Mouse (Mus musculus) left cerebral cortex, postnatal 36 days (tissue): ENCODE results near the gene Krtap1-3. TPM values are rescaled to one million over a fixed set of nuclear protein-coding genes. Genes with fewer than 3 reads are reported as not detected.
"Not testable (repeated sequence)": the region's sequence is repeated elsewhere in the genome, so short reads cannot be mapped to it uniquely, and the experiment has no call there.

Source experiments
- DNase-seq, 2 experiments: peaks; one replicate each; pipeline ENCODE4 v3.0.0; 2021 to 2022; ENCODE audit warnings: low spot score in 2 of 2, mixed read lengths in 1 of 2
- intact Hi-C: fragments of 180-260 bp; cut with DNase I; formaldehyde crosslinking; loops from one replicate; pipeline ENCODE4 v1.15.1; 2025
- total RNA-seq, 2 experiments: library from RNA; stranded (reverse); gene quantifications; 2 replicates each; pipeline ENCODE4 v1.2.3; 2021

Gene Krtap1-3
- total RNA-seq: not detected

- intact Hi-C loops: no loop called here
- no peak for DNase-seq
Measured at GRCm38 (mm10) chr11:99590981-99591380, at the start of gene Krtap1-3. Krtap1-3 (minus strand) TSS chr11:99591339.

GRCm38 (mm10) chr11:99640926-99641325, 49.8 kb upstream of the Krtap1-3 start:
- intact Hi-C loops: no loop called here
- no peak for DNase-seq

- DNase-seq: no peak
- intact Hi-C loops: no loop called here
Measured at GRCm38 (mm10) chr11:99637086-99637485, 45.9 kb upstream of the Krtap1-3 start.

GRCm38 (mm10) chr11:99634653-99635134, 43.6 kb upstream of the Krtap1-3 start, which contains the start of gene Krtap4-2:
Krtap4-2 (minus strand) TSS chr11:99635084.
- DNase-seq: no peak
- intact Hi-C loops: loop anchor here (5.0 kb wide), 1 partner anchor 167 kb away; no protein-coding TSS in a partner anchor

GRCm38 (mm10) chr11:99633293-99633692, 42.2 kb upstream of the Krtap1-3 start:
- intact Hi-C loops: loop anchor here (5.0 kb wide), 1 partner anchor 166 kb away; no protein-coding TSS in a partner anchor
- peak in 1 of 2 experiments; percentile 12 for DNase-seq

- no peak for DNase-seq
- intact Hi-C loops: loop anchor here (5.0 kb wide), 1 partner anchor 164 kb away; no protein-coding TSS in a partner anchor
Measured at GRCm38 (mm10) chr11:99630890-99631289, 39.8 kb upstream of the Krtap1-3 start.

- DNase-seq: no peak
- intact Hi-C loops: no loop called here
Measured at GRCm38 (mm10) chr11:99628138-99628537, 37.0 kb upstream of the Krtap1-3 start, which contains the start of gene Krtap4-1. Krtap4-1 (minus strand) TSS chr11:99628238.

GRCm38 (mm10) chr11:99620335-99620734, 29.2 kb upstream of the Krtap1-3 start, which contains the start of gene Gm11562:
Gm11562 (minus strand) TSS chr11:99620435.
- intact Hi-C loops: no loop called here
- no peak for DNase-seq

GRCm38 (mm10) chr11:99614796-99615363, 23.7 kb upstream of the Krtap1-3 start, which contains the start of gene Krtap2-4:
Krtap2-4 (minus strand) TSS chr11:99614846.
- intact Hi-C loops: no loop called here

GRCm38 (mm10) chr11:99610089-99610488, 18.9 kb upstream of the Krtap1-3 start, which contains the start of gene Gm11937:
Gm11937 (minus strand) TSS chr11:99610189.
- intact Hi-C loops, DNase-seq: not testable (repeated sequence)

More at GRCm38 (mm10) chr11:99614796-99615363, 23.7 kb upstream of the Krtap1-3 start, which contains the start of gene Krtap2-4:
- no peak for DNase-seq

GRCm38 (mm10) chr11:99609126-99609525, 18.0 kb upstream of the Krtap1-3 start:
- DNase-seq: peak; percentile 40 to 42

GRCm38 (mm10) chr11:99603208-99603607, 12.1 kb upstream of the Krtap1-3 start, which contains the start of gene Gm11938:
Gm11938 (minus strand) TSS chr11:99603308.
- DNase-seq, intact Hi-C loops: not testable (repeated sequence)

More at GRCm38 (mm10) chr11:99609126-99609525, 18.0 kb upstream of the Krtap1-3 start:
- intact Hi-C loops: no loop called here

GRCm38 (mm10) chr11:99597742-99598141, 6.6 kb upstream of the Krtap1-3 start, which contains the start of gene Krtap9-3:
Krtap9-3 (minus strand) TSS chr11:99598105.
- intact Hi-C loops, DNase-seq: not testable (repeated sequence)

GRCm38 (mm10) chr11:99585096-99585495, 6.0 kb downstream of the Krtap1-3 start:
- no peak for DNase-seq
- intact Hi-C loops: no loop called here

GRCm38 (mm10) chr11:99583245-99583704, 7.9 kb downstream of the Krtap1-3 start, which contains the start of gene Krtap1-4:
Krtap1-4 (minus strand) TSS chr11:99583654.
- DNase-seq: no peak
- intact Hi-C loops: no loop called here

GRCm38 (mm10) chr11:99581564-99581963, 9.6 kb downstream of the Krtap1-3 start:
- intact Hi-C loops: no loop called here
- DNase-seq: no peak

GRCm38 (mm10) chr11:99581051-99581450, 10.1 kb downstream of the Krtap1-3 start:
- DNase-seq: no peak
- intact Hi-C loops: no loop called here

GRCm38 (mm10) chr11:99580636-99581035, 10.5 kb downstream of the Krtap1-3 start, which contains the start of gene Krtap1-5:
Krtap1-5 (minus strand) TSS chr11:99581016.
- intact Hi-C loops: no loop called here
- no peak for DNase-seq

GRCm38 (mm10) chr11:99574106-99574505, 17.0 kb downstream of the Krtap1-3 start:
- intact Hi-C loops: loop anchor here (2.0 to 10.0 kb wide), 3 partner anchors 109 to 721 kb away; partner anchors contain the start of gene Krt10
- peak; percentile 53 to 55 for DNase-seq

- no peak for DNase-seq
Measured at GRCm38 (mm10) chr11:99573164-99573563, 18.0 kb downstream of the Krtap1-3 start.

More at GRCm38 (mm10) chr11:99573164-99573563, 18.0 kb downstream of the Krtap1-3 start:
- intact Hi-C loops: loop anchor here (10.0 kb wide), 2 partner anchors 188 to 722 kb away; partner anchors contain the start of gene Krt10
